Mouse (Mus musculus) lung, postnatal 0 days (tissue): ENCODE measurements around the gene Ythdf2. TPM values are rescaled to one million over a fixed set of nuclear protein-coding genes. Genes with fewer than 3 reads are reported as not detected.
A peak's percentile ranks its signal among the peaks of the same experiment; 100 is the strongest.

Experiments used
- ATAC-seq: fragments of 200-750 bp; cut with Nextera tagmentation; 2 replicates; pipeline ENCODE4 v1.8.0; 2017; ENCODE audit warnings: moderate library complexity
- DNase-seq: peaks from one replicate; pipeline ENCODE4 v3.0.0-alpha.2; 2016; ENCODE audit warnings: low spot score
- H3K27ac ChIP-seq: fragments of 300-500 bp; sonication (generic); 2 replicates; pipeline ENCODE4 v1.5.1; 2014; ENCODE audit warnings: antibody characterized with exemption, mild to moderate bottlenecking, low read length, mixed read lengths
- H3K27me3 ChIP-seq: fragments of 300-500 bp; sonication (generic); replicated peaks from 2 replicates; pipeline ENCODE4 v1.6.1; 2014; ENCODE audit warnings: low read length, mixed read lengths; ENCODE audit not compliant: insufficient read depth
- H3K36me3 ChIP-seq: fragments of 300-500 bp; sonication (generic); 2 replicates; pipeline ENCODE4 v1.6.1; 2014; ENCODE audit warnings: low read length, mixed read lengths; ENCODE audit not compliant: insufficient read depth
- H3K4me1 ChIP-seq: fragments of 300-500 bp; sonication (generic); 2 replicates; pipeline ENCODE4 v1.6.1; 2014; ENCODE audit warnings: antibody characterized with exemption, low read depth, low read length, mixed read lengths; ENCODE audit not compliant: insufficient read depth
- H3K4me2 ChIP-seq: fragments of 300-500 bp; sonication (generic); replicated peaks from 2 replicates; pipeline ENCODE4 v1.6.1; 2014; ENCODE audit warnings: low read depth, mild to moderate bottlenecking, low read length, moderate library complexity, mixed read lengths
- H3K4me3 ChIP-seq: fragments of 300-500 bp; sonication (generic); 2 replicates; pipeline ENCODE4 v1.5.1; 2014; ENCODE audit warnings: low read depth, low read length
- H3K9ac ChIP-seq: fragments of 300-500 bp; sonication (generic); replicated peaks from 2 replicates; pipeline ENCODE4 v1.6.1; 2014; ENCODE audit warnings: low read depth, mild to moderate bottlenecking
- H3K9me3 ChIP-seq: fragments of 300-500 bp; sonication (generic); 2 replicates; pipeline ENCODE4 v1.6.1; 2016; ENCODE audit warnings: low read length, mixed read lengths
- CTCF ChIP-seq: IDR thresholded peaks from 2 replicates; pipeline ENCODE4 v1.5.1; 2016; ENCODE audit warnings: antibody characterized with exemption, mild to moderate bottlenecking
- EP300 ChIP-seq: IDR thresholded peaks from 2 replicates; pipeline ENCODE4 v1.6.1; 2016; ENCODE audit warnings: antibody characterized with exemption, mild to moderate bottlenecking, control low read depth
- whole genome bisulfite sequencing: fragments of 180-500 bp; shearing (Covaris S2); extraction: QIAGEN DNeasy Blood & Tissue Kit; methylation state at CpG from one replicate; pipeline ENCODE4 v1.1.7; 2014; 5-methylcytosine and 5-hydroxymethylcytosine counted together
- polyA plus RNA-seq: library from polyadenylated mRNA; unstranded; fragments of >200 nt; fragmentation: Nextera tagmentation; extraction: Ambion mirVana; gene quantifications from 2 replicates; pipeline ENCODE4 v1.2.1, GENCODE M21; 2015

Ythdf2 gene
- polyA plus RNA-seq, 1 experiment from 2014 or later, result 55.3 TPM

DNA sequence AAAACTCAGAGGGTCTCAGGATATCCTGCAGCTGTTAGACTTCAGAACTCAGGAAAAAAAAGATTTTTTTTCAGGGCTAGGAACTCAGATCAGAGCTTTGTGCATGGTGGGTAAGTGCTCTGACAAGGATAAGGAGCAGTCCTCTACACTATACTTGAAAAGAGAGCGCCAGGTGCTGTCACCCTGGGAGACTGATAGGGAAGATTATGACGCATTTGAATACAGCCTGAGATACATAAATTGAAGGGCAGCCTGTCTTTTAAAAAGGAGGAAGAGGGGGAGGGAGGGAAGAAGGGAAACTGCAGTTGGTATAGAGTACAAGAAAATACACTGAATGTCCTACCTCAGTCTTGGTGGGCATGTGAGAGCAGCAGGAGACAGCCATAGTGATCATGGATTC, 41.5 kb upstream of the Ythdf2 start:
- Histone ChIP-seq H3K36me3 (peaks cover 15% of the 10 kb centered on the region; the same call in 1 of the 2 replicates), H3K9me3 (no peaks in the 10 kb centered on the region), H3K4me3 (no peak overlapping the region), H3K27ac (no peak overlapping the region), H3K4me2 (no peak overlapping the region), H3K9ac (no peak overlapping the region), H3K27me3 (no peaks in the 10 kb centered on the region), H3K4me1 (no peaks in the 10 kb centered on the region)
- WGBS, result 23% methylated on average over 2 of the region's 2 CpGs
- no peak for TF ChIP-seq EP300
- TF ChIP-seq CTCF, result no peak
- ATAC-seq, result no peak
- DNase-seq, result no peak

DNA sequence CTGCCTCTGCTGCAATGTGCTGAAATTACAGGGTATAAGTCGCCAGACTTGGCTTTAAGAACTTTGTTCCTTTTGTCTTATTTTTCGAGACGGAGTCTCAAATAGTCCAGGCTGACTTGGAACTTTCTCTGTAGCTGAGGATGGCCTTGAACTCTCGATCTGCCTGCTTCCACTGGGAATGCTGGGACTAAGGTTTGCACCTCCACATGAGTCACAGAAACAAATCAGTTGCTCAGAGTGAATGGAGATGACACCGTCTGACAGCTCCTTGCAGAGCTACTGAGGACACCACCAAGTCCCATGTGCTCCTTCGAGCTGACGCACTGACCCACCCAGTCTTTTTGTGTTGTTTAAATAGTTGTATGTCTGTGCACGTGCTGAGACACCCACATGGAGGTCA, 41.0 kb upstream of the Ythdf2 start:
- Histone ChIP-seq H3K9ac (no peak overlapping the region), H3K4me2 (no peak overlapping the region), H3K4me3 (no peak overlapping the region), H3K27ac (no peak overlapping the region), H3K9me3 (no peaks in the 10 kb centered on the region), H3K27me3 (no peaks in the 10 kb centered on the region), H3K4me1 (no peaks in the 10 kb centered on the region), H3K36me3 (peaks cover 15% of the 10 kb centered on the region; the same call in 1 of the 2 replicates)
- ATAC-seq, result no peak
- WGBS, result 72% methylated on average over 8 of the region's 8 CpGs
- TF ChIP-seq CTCF, result no peak
- TF ChIP-seq EP300, result no peak
- DNase-seq, result no peak

DNA sequence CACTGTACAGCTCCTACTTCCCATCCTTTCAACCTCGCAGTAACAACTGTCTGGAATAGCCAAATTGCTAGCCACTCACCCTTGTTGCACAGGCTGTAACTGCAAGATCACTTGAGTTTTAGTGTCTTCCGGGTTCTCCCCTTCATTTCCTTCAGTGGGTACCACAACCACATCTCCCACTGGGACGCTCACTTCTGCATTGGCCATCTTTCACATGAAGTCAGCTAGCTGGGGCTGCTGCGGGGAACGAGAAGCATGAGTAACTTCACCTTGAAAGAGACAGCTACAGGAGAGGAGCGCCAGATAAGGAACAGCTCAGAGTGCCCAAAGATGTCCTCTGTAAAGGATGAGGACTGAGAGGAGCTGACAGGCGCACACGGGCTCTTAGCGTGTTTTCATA, 39.5 kb upstream of the Ythdf2 start:
- H3K27me3 ChIP-seq, result no peaks in the 10 kb centered on the region
- TF ChIP-seq CTCF, result no peak
- TF ChIP-seq EP300, result no peak
- H3K27ac ChIP-seq, result no peak overlapping the region
- no peaks in the 10 kb centered on the region for H3K9me3 ChIP-seq
- no peak overlapping the region for H3K9ac ChIP-seq
- no peak overlapping the region for H3K4me3 ChIP-seq
- DNase-seq, result no peak
- 88% methylated on average over 9 of the region's 9 CpGs for WGBS
- ATAC-seq, result no peak
- H3K4me2 ChIP-seq, result no peak overlapping the region
- no peaks in the 10 kb centered on the region for H3K4me1 ChIP-seq
- H3K36me3 ChIP-seq, result peaks cover 15% of the 10 kb centered on the region; the same call in 1 of the 2 replicates

DNA sequence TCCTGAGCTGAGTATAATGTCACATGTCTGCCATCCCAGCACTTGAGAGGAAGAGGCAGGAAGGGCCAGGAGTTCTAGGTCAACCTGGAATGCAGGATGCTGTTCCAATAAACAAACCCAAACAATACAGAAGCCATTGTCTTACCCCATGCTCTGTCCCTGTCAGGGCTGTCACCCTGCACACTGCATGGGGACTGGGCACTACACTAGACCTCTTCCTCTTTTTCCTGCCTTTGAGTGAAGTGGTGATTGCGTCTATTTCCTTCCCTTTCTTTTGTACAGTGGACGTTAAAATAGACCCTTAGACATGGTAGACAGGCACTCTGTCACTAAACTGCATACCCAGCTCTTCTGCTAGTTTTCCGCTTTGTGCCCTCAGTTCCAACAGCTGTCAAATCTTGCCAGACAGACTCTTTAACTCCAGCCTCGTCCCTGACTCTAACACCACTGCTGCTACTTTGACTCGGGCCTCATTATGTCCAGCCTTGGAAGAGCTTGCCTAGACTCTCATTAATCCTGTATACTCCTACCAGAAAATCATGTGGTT, 35.4 kb upstream of the Ythdf2 start:
- no peaks in the 10 kb centered on the region for H3K9me3 ChIP-seq
- no peak overlapping the region for H3K27ac ChIP-seq
- peak; percentile 94 for ATAC-seq
- no peaks in the 10 kb centered on the region for H3K27me3 ChIP-seq
- peak; percentile 59 for DNase-seq
- H3K36me3 ChIP-seq, result peaks cover 19% of the 10 kb centered on the region; the same call in 1 of the 2 replicates
- no peak overlapping the region for H3K4me3 ChIP-seq
- no peaks in the 10 kb centered on the region for H3K4me1 ChIP-seq
- peak; percentile 73 for TF ChIP-seq EP300
- TF ChIP-seq CTCF, result no peak
- no peak overlapping the region for H3K4me2 ChIP-seq
- WGBS, result 54% methylated on average over 5 of the region's 5 CpGs
- no peak overlapping the region for H3K9ac ChIP-seq

DNA sequence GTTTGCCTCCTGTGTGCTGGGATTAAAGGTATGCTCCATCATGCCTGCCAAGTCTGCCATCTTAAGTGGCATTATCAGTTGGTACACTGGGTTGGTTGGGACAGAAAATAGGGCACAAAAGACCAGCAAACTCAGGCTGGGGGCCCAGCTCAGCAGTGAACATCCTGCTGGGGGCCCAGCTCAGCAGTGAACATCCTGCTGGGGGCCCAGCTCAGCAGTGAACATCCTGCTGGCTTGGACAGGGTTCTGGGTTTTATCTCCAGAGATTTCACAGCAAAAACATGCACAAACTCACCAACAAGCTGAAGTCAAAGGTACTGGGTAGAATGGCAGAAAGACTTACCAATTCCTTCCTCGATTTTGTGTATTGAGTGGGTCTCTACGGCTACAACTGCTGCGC, 33.5 kb upstream of the Ythdf2 start:
- TF ChIP-seq CTCF, result no peak
- TF ChIP-seq EP300, result no peak
- Histone ChIP-seq H3K36me3 (0 out of 2 replicates have a peak, but pooled peaks cover 11% of the 10 kb centered on the region), H3K9me3 (no peaks in the 10 kb centered on the region), H3K27ac (no peak overlapping the region), H3K27me3 (no peaks in the 10 kb centered on the region), H3K9ac (no peak overlapping the region), H3K4me1 (no peaks in the 10 kb centered on the region), H3K4me3 (no peak overlapping the region), H3K4me2 (no peak overlapping the region)
- WGBS, result 87% methylated on average over 3 of the region's 3 CpGs
- no peak for ATAC-seq
- no peak for DNase-seq

DNA sequence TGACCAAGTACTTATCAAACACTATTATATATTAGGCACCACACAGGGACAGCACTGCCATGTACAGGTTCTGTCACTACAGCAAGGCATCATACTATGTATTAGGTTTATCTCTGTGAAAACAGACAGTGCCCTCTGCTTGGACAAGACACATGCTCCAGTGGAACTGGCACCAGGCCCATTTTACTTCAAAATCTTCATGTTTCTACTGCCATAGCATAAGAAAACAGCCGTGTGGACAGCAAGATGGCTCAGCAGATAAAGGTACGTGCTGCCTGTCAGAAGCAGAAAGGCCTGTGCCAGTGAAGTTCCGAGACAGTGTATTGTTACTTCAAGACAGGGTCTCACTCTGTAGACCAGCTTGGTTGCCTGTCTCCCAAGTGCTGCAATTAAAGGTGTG, 29.1 kb upstream of the Ythdf2 start:
- 78% methylated on average over 3 of the region's 3 CpGs for WGBS
- no peak overlapping the region for H3K4me3 ChIP-seq
- ATAC-seq, result no peak
- no peaks in the 10 kb centered on the region for H3K4me1 ChIP-seq
- DNase-seq, result no peak
- no peak overlapping the region for H3K9ac ChIP-seq
- TF ChIP-seq EP300 (no peak), CTCF (no peak)
- peaks cover 18% of the 10 kb centered on the region for H3K36me3 ChIP-seq
- H3K9me3 ChIP-seq, result no peaks in the 10 kb centered on the region
- H3K27me3 ChIP-seq, result no peaks in the 10 kb centered on the region
- no peak overlapping the region for H3K27ac ChIP-seq
- no peak overlapping the region for H3K4me2 ChIP-seq

DNA sequence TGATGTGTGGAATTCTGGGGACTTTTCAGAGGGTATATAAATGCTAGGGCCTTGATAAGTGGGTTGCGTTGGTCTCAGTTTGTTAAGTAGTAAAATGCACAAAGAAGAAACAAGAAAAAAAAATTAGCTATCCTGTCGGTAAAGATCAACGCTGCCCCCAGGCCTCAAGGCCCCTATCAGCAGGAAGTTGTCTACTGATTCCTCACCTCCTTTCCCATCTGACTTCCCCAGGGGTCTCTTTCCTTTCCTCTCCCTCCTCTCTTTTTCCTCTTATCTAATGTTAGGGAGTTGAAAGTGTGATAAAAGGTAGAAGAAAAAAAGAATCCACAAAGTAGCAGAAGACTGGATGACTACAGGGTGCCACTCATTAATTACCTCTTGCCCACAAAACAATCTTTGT, 28.3 kb upstream of the Ythdf2 start:
- Histone ChIP-seq H3K27me3 (no peaks in the 10 kb centered on the region), H3K9ac (no peak overlapping the region), H3K27ac (no peak overlapping the region), H3K36me3 (peaks cover 21% of the 10 kb centered on the region), H3K4me1 (no peaks in the 10 kb centered on the region), H3K4me2 (no peak overlapping the region), H3K9me3 (no peaks in the 10 kb centered on the region), H3K4me3 (no peak overlapping the region)
- TF ChIP-seq CTCF (no peak), EP300 (no peak)
- WGBS, result 81% methylated on average over 3 of the region's 3 CpGs
- no peak for DNase-seq
- ATAC-seq, result no peak
